Mouse (Mus musculus): ENCODE measurements around the gene Mfsd6l.

DNA sequence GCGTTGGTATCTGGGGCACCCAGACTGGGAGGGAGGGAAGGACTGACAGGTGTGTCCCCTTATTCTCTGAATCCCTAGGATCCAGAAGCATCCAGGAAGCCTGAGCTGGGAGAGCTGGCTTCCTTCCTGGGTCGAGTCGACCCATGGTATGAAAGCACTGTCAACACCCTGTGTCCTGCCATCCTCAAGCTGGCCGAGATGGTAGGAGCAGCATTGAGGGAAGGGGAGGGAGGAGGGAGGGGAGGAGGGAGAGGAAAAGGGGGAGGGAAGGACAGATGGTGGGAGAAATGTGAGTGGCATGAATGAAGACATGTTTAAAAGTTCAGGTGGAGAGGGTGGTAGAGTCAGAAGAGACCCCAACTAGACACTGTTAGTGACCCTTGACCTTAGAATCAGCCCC is 20.0 kb upstream of the Mfsd6l start:
- TF ChIP-seq CTCF (IDR thresholded peaks at IDR 0.05; ENCODE audit: borderline replicate concordance, insufficient read depth, low read length) (no peak), POLR2A (IDR thresholded peaks at IDR 0.05; ENCODE audit: low read depth, low read length) (no peak)
